ENCODE assay signal across 8 mouse cellular contexts in the genomic region with DNA sequence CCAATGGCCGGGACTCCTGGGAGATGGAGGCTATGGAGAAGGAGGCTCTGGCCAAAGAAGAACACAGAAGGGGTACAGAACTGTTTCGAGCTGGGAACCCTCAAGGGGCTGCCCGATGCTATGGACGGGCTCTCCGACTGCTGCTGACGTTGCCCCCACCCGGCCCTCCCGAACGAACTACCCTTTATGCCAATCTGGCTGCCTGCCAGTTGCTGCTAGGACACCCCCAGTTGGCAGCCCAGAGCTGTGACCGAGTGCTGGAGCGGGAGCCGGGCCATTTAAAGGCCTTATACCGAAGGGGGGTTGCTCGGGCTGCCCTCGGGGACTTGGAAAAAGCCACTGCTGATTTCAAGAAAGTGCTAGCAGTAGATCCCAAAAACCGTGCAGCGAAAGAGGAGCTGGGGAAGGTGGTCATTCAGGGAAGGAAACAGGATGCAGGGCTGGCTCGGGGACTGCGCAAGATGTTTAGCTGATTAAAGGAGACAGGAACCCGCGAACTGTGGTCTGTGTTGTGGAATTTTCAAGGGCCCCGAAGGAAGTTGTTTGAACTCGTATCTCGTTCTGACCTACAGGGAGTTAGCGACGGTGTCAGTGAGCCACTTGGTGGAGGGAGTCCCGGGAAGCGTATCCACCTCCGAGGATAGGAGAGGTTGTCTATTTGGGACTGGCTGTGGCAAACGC. TPM values are rescaled to one million over a fixed set of nuclear protein-coding genes. Genes with fewer than 3 reads are reported as not detected.
DNase-seq lines count a peak whose midpoint lies in the region; ATAC-seq lines count a peak whose summit lies in the region.

No protein-coding gene starts in this region.

- no peak overlapping the region; the same call in 1 of the 2 replicates for H3K27ac ChIP-seq in lung, embryonic 16.5 days (ENCODE audit: low read length)
- H3K27ac ChIP-seq in hindbrain, embryonic 14.5 days: no peak overlapping the region
- no peak overlapping the region for H3K27ac ChIP-seq in neural tube, embryonic 14.5 days (ENCODE audit: low read depth, low read length)

- peaks cover 5% of the 10 kb centered on the region for H3K36me3 ChIP-seq in lung, embryonic 16.5 days (ENCODE audit: control insufficient read depth, insufficient read depth, low read length)
- H3K36me3 ChIP-seq in hindbrain, embryonic 14.5 days (replicated peaks; ENCODE audit: control insufficient read depth, insufficient read depth): peaks cover 26% of the 10 kb centered on the region
- peaks cover 9% of the 10 kb centered on the region; the same call in 1 of the 2 replicates for H3K36me3 ChIP-seq in neural tube, embryonic 14.5 days (ENCODE audit: control insufficient read depth, insufficient read depth, low read length)

- ATAC-seq in cerebellum, adult (ENCODE audit: insufficient number of reproducible peaks, low FRiP score, low TSS enrichment): no peak
- no peak for ATAC-seq in lung, embryonic 16.5 days (ENCODE audit: low read depth)
- ATAC-seq in hindbrain, embryonic 14.5 days (ENCODE audit: low FRiP score): no peak
- no peak for ATAC-seq in neural tube, embryonic 14.5 days (ENCODE audit: low read depth)

- WGBS in lung, embryonic 16.5 days: 82% methylated on average over 30 of the region's 30 CpGs
- 81% methylated on average over 30 of the region's 30 CpGs for WGBS in hindbrain, embryonic 14.5 days
- 87% methylated on average over 30 of the region's 30 CpGs for WGBS in neural tube, embryonic 14.5 days

- DNase-seq in cerebellum, adult 11-12 months: peak; percentile 75
- DNase-seq in lung, postnatal 25 days (ENCODE audit: low spot score): no peak
- no peak for DNase-seq in hindbrain, embryonic 14.5 days (ENCODE audit: low spot score)
- no peak for DNase-seq in layer of hippocampus, adult 9-11 months
- DNase-seq in left cerebral cortex, postnatal 4 days: no peak

- no peaks in the 10 kb centered on the region for H3K27me3 ChIP-seq in lung, embryonic 16.5 days (ENCODE audit: control insufficient read depth, insufficient read depth, low read depth, low read length)
- no peaks in the 10 kb centered on the region for H3K27me3 ChIP-seq in hindbrain, embryonic 14.5 days (ENCODE audit: control insufficient read depth, insufficient read depth, low read length)
- H3K27me3 ChIP-seq in neural tube, embryonic 14.5 days (ENCODE audit: control insufficient read depth, insufficient read depth, low read length): no peaks in the 10 kb centered on the region

- no peak overlapping the region; the same call in 1 of the 2 replicates for H3K4me3 ChIP-seq in lung, embryonic 16.5 days (ENCODE audit: low read length)
- H3K4me3 ChIP-seq in hindbrain, embryonic 14.5 days (replicated peaks; ENCODE audit: low read length): no peak overlapping the region
- no peak overlapping the region for H3K4me3 ChIP-seq in neural tube, embryonic 14.5 days (ENCODE audit: low read depth, low read length)

- intact Hi-C loops in left cerebral cortex, postnatal 4 days (cut with DNase I): no loop called here

- H3K4me2 ChIP-seq in lung, embryonic 16.5 days (ENCODE audit: low read depth, low read length): peak overlapping the region; percentile 40
- H3K4me2 ChIP-seq in hindbrain, embryonic 14.5 days (replicated peaks): peak overlapping the region; percentile 82
- H3K4me2 ChIP-seq in neural tube, embryonic 14.5 days (ENCODE audit: low read depth, low read length): peak overlapping the region; percentile 47

- H3K4me1 ChIP-seq in lung, embryonic 16.5 days (replicated peaks; ENCODE audit: control insufficient read depth, insufficient read depth, low read length): peaks cover 24% of the 10 kb centered on the region
- peaks cover 26% of the 10 kb centered on the region for H3K4me1 ChIP-seq in hindbrain, embryonic 14.5 days (replicated peaks; ENCODE audit: control insufficient read depth, insufficient read depth, low read length)
- peaks cover 20% of the 10 kb centered on the region for H3K4me1 ChIP-seq in neural tube, embryonic 14.5 days (ENCODE audit: control insufficient read depth, insufficient read depth, low read length)

- no peaks in the 10 kb centered on the region for H3K9me3 ChIP-seq in lung, embryonic 16.5 days (ENCODE audit: control insufficient read depth, low read length)
- no peaks in the 10 kb centered on the region for H3K9me3 ChIP-seq in hindbrain, embryonic 14.5 days (ENCODE audit: control insufficient read depth, low read length)
- H3K9me3 ChIP-seq in neural tube, embryonic 14.5 days (ENCODE audit: control insufficient read depth, low read length): no peaks in the 10 kb centered on the region

- H3K9ac ChIP-seq in lung, embryonic 16.5 days (ENCODE audit: low read length): no peak overlapping the region
- no peak overlapping the region for H3K9ac ChIP-seq in hindbrain, embryonic 14.5 days
- no peak overlapping the region for H3K9ac ChIP-seq in neural tube, embryonic 14.5 days (replicated peaks; ENCODE audit: low read depth, low read length)

RNA-seq across cellular contexts. Expression of gene Atf6b, which starts 1.0 kb away (rescaled TPM):
- polyA plus RNA-seq in lung, embryonic 16.5 days (2015; fragmentation: Nextera tagmentation; extraction: Ambion mirVana): 77.5 and 80.0 TPM in 2 replicates
- polyA plus RNA-seq in hindbrain, embryonic 14.5 days (2014; fragmentation: Nextera tagmentation; extraction: Ambion mirVana): 84.7 and 87.6 TPM in 2 replicates
- polyA plus RNA-seq in neural tube, embryonic 14.5 days (2014; fragmentation: Nextera tagmentation; extraction: Ambion mirVana): 71.8 and 92.5 TPM in 2 replicates
- 10 to 100 TPM; 72.8 to 75.4 TPM for total RNA-seq in left cerebral cortex, postnatal 4 days (2021)

RNA-seq across cellular contexts. Expression of gene Fkbpl, which starts 1.4 kb away (rescaled TPM):
- polyA plus RNA-seq in lung, embryonic 16.5 days (2015; fragmentation: Nextera tagmentation; extraction: Ambion mirVana): 15.2 and 17.5 TPM in 2 replicates
- 11.7 and 12.9 TPM in 2 replicates for polyA plus RNA-seq in hindbrain, embryonic 14.5 days (2014; fragmentation: Nextera tagmentation; extraction: Ambion mirVana)
- polyA plus RNA-seq in neural tube, embryonic 14.5 days (2014; fragmentation: Nextera tagmentation; extraction: Ambion mirVana): 11.5 and 14.8 TPM in 2 replicates
- 10 to 100 TPM in 1 of 2 experiments, 1 to 10 TPM in 1; 7.9 to 10.5 TPM for total RNA-seq in left cerebral cortex, postnatal 4 days (2021)

RNA-seq across cellular contexts. Expression of gene Prrt1, which starts 16.6 kb away (rescaled TPM):
- 0.13 and 0.53 TPM in 2 replicates for polyA plus RNA-seq in lung, embryonic 16.5 days (2015; fragmentation: Nextera tagmentation; extraction: Ambion mirVana)
- polyA plus RNA-seq in hindbrain, embryonic 14.5 days (2014; fragmentation: Nextera tagmentation; extraction: Ambion mirVana): 7.3 and 8.6 TPM in 2 replicates
- polyA plus RNA-seq in neural tube, embryonic 14.5 days (2014; fragmentation: Nextera tagmentation; extraction: Ambion mirVana): 6.7 and 9.3 TPM in 2 replicates
- 10 to 100 TPM; 78.2 to 81.9 TPM for total RNA-seq in left cerebral cortex, postnatal 4 days (2021)

RNA-seq across cellular contexts. Expression of gene Ppt2, which starts 17.7 kb away (rescaled TPM):
- polyA plus RNA-seq in lung, embryonic 16.5 days (2015; fragmentation: Nextera tagmentation; extraction: Ambion mirVana): 21.0 and 23.9 TPM in 2 replicates
- 22.2 and 25.4 TPM in 2 replicates for polyA plus RNA-seq in hindbrain, embryonic 14.5 days (2014; fragmentation: Nextera tagmentation; extraction: Ambion mirVana)
- polyA plus RNA-seq in neural tube, embryonic 14.5 days (2014; fragmentation: Nextera tagmentation; extraction: Ambion mirVana): 21.9 and 25.4 TPM in 2 replicates
- 10 to 100 TPM; 30.3 to 32.7 TPM for total RNA-seq in left cerebral cortex, postnatal 4 days (2021)

RNA-seq across cellular contexts. Expression of gene Tnxb, which starts 24.4 kb away (rescaled TPM):
- 0.62 and 1.1 TPM in 2 replicates for polyA plus RNA-seq in lung, embryonic 16.5 days (2015; fragmentation: Nextera tagmentation; extraction: Ambion mirVana)
- 0.24 and 0.43 TPM in 2 replicates for polyA plus RNA-seq in hindbrain, embryonic 14.5 days (2014; fragmentation: Nextera tagmentation; extraction: Ambion mirVana)
- 0.23 and 0.32 TPM in 2 replicates for polyA plus RNA-seq in neural tube, embryonic 14.5 days (2014; fragmentation: Nextera tagmentation; extraction: Ambion mirVana)
- total RNA-seq in left cerebral cortex, postnatal 4 days (2021): 1 to 10 TPM; 1.9 to 2.2 TPM
